In genomic region chr1:37738895-37739294, GRCm38 (mm10) we compare ENCODE assay signal across 24 mouse cellular contexts.
"Had no signal": no experiment of that assay in that cellular context is flagged by ENCODE, and none has a peak within 500 bp of the region (broad histone marks: within the 10 kb centered on the region; RNA-seq: fewer than 3 reads in every experiment).

No protein-coding gene starts in this region.

- H3K9me3 ChIP-seq: heart, embryonic 10.5 days; heart, embryonic 12.5 days; hindbrain, embryonic 12.5 days; intestine, embryonic 15.5 days; limb, embryonic 10.5 days; limb, embryonic 12.5 days; liver, embryonic 13.5 days had no signal

- H3K9ac ChIP-seq: heart, embryonic 12.5 days; hindbrain, embryonic 12.5 days; hindbrain, embryonic 14.5 days; intestine, embryonic 15.5 days; limb, embryonic 12.5 days; liver, embryonic 13.5 days had no signal

- H3K4me3 ChIP-seq: gastrocnemius, adult 2 months; heart, embryonic 10.5 days; heart, embryonic 12.5 days; hindbrain, embryonic 12.5 days; intestine, embryonic 15.5 days; layer of hippocampus, adult 2 months; left cerebral cortex, adult 2 months; limb, embryonic 10.5 days; limb, embryonic 12.5 days; liver, embryonic 13.5 days had no signal

- H3K4me2 ChIP-seq: heart, embryonic 12.5 days; hindbrain, embryonic 12.5 days; hindbrain, embryonic 14.5 days; intestine, embryonic 15.5 days; limb, embryonic 12.5 days; liver, embryonic 11.5 days; liver, embryonic 13.5 days had no signal

- H3K4me1 ChIP-seq: heart, embryonic 10.5 days; heart, embryonic 12.5 days; intestine, embryonic 15.5 days; limb, embryonic 10.5 days; limb, embryonic 12.5 days had no signal

- H3K27ac ChIP-seq: gastrocnemius, adult 2 months; heart, embryonic 10.5 days; hindbrain, embryonic 12.5 days; hindbrain, embryonic 14.5 days; intestine, embryonic 15.5 days; layer of hippocampus, adult 2 months; left cerebral cortex, adult 2 months; limb, embryonic 10.5 days; limb, embryonic 12.5 days; liver, embryonic 13.5 days had no signal

- ATAC-seq: hindbrain, embryonic 16.5 days; inflammation-experienced regulatory T-cells, adult 6 months; intestine, embryonic 15.5 days; intestine, postnatal 0 days had no signal

- H3K36me3 ChIP-seq: heart, embryonic 10.5 days; heart, embryonic 12.5 days; hindbrain, embryonic 12.5 days; intestine, embryonic 15.5 days; limb, embryonic 10.5 days; limb, embryonic 12.5 days; liver, embryonic 13.5 days had no signal

- H3K27me3 ChIP-seq: heart, embryonic 12.5 days; hindbrain, embryonic 12.5 days; intestine, embryonic 15.5 days; limb, embryonic 12.5 days had no signal

- DNase-seq: gastrocnemius, adult 2 months; gastrocnemius, postnatal 10 days; gastrocnemius, postnatal 25 days; heart, adult 18-20 months; heart, postnatal 10 days; kidney, adult 18-20 months; kidney, adult 8-10 months; kidney, postnatal 10 days; kidney, postnatal 25 days; liver; liver, embryonic 13.5 days had no signal
